Mouse (Mus musculus): ENCODE measurements around the gene Pgk1.
"Not testable (repeated sequence)": the region's sequence is repeated elsewhere in the genome, so short reads cannot be mapped to it uniquely, and the experiment has no call there.

The Pgk1 gene

DNA sequence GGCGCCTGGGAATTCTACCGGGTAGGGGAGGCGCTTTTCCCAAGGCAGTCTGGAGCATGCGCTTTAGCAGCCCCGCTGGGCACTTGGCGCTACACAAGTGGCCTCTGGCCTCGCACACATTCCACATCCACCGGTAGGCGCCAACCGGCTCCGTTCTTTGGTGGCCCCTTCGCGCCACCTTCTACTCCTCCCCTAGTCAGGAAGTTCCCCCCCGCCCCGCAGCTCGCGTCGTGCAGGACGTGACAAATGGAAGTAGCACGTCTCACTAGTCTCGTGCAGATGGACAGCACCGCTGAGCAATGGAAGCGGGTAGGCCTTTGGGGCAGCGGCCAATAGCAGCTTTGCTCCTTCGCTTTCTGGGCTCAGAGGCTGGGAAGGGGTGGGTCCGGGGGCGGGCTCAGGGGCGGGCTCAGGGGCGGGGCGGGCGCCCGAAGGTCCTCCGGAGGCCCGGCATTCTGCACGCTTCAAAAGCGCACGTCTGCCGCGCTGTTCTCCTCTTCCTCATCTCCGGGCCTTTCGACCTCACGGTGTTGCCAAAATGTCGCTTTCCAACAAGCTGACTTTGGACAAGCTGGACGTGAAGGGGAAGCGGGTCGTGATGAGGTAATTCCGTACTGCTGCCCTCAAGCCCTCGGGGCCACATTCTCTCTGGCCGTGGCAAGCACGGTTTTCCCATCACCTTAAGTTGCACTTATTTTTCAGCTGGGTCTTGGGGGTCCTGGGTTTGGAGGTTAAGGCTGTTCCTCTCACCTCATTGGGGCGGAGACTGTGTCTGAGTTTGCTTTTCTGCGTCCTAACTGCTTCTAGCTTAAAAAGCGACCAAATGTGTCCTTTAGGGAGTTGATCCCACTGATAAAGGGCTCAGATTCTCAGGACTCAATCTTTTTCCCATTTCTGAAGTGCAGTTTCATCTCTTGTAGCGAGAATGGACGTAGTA is at the start of gene Pgk1:
Pgk1 (plus strand) TSS at position 388 of the 937 bp plus-strand sequence.
- peak; percentile 90 to 97 for DNase-seq

GRCm38 (mm10) chrX:106139309-106140070 is 47.4 kb upstream of the Pgk1 start:
- no peak for DNase-seq

DNA sequence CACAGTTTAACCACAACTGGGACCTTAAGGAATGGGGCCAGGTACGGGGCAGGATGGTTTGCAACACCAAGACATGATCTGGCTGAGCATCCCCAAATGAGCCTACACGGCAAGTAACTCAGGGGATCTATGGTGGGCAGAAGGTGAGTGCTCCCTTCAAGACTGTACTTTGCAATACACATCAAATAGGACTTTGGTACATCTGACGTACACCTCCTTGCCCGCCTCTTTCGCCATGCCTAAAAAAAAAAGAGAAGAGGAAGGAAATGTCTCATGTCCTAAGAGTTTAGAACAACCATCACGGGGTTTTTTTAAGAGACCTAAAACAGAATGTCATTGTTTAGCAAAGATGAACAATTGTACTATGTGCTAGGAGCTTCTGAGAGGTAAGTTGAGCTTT is 44.0 kb upstream of the Pgk1 start, which contains the start of gene Tlr13:
Tlr13 (plus strand) TSS at position 269 of the 400 bp plus-strand sequence.
- DNase-seq: no peak

GRCm38 (mm10) chrX:106148185-106148584 is 38.7 kb upstream of the Pgk1 start:
- no peak for DNase-seq

DNA sequence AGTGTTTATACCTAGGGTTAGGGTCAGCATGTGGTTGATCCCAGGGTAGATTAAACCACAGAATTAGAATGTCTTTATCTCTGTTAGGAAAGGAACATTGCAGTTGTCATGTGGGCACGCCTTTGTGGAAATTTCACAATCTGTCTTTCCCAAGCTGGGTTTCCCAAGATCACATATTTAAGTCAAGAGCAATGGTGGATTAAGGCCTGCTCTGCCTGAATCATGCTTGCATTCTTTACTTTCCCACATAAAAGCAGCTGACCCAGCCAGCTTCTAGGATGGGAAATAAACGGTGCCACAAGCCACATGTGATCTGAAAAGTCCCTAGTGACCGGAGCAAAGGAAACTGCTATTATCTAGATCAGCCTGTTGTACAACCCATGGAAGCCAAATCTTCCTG is 37.4 kb upstream of the Pgk1 start:
- no peak for DNase-seq

- DNase-seq: no peak
Observed at GRCm38 (mm10) chrX:106154180-106154586, 32.7 kb upstream of the Pgk1 start.

- DNase-seq: no peak
Observed at GRCm38 (mm10) chrX:106155892-106156291, 31.0 kb upstream of the Pgk1 start.

- DNase-seq: peak in 1 of 2 experiments; percentile 25
Observed at GRCm38 (mm10) chrX:106163995-106164394, 22.9 kb upstream of the Pgk1 start.

- DNase-seq: no peak
Observed at GRCm38 (mm10) chrX:106164555-106164954, 22.3 kb upstream of the Pgk1 start.

DNA sequence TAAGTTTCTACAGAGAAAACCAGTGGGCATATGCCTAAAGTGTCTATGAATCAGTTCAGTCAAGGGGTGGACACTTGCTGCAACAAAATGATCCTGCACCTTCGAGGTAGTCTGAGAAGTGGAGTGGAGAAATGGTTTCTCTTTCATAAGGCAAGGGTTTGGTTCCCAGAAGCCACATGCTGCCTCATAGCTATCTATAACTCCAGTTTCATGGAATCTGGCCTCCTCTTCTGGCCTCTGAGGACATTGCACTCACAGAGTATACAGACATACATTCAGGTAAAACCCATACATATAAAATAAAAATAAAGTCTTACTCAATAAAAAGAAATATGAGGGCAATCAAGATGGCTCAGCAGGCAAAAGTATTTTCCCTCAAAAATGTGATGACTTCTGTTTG is 21.8 kb upstream of the Pgk1 start:
- DNase-seq: no peak

DNA sequence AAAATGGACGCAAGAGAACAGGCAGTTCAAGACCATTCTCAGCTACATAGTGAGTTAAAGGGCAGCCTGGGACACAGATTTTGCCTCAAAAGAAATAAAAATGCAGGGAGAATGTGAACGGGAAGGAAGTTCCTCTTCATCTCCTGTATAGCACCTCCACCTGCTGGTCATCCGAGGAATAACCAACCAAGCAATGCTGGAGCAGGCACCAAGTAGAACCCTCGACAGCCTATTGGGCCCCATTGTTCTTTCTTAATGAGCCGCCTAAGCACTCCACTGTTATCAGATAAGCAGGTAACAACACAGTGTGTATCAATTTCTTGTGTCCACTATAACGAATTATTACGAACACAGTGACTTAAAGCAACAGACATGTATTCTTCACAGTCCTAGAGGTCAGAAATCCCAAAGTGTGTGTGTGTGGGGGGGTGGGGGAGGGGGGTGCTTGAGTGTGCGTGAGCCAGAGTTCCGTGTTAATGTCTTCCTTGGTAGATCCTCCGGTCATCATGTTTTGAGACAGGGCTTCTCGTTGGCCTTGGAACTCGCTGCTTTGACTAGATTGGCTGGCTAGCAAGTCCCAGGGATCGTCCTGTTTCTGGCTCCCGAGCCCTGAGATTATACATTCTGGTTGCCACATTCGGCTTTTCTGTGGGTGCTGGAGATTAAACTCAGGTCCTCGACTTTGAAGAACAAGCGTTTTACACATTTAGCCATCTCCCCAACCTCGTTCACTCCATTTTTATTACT is 15.6 kb upstream of the Pgk1 start:
- peak; percentile 64 to 79 for DNase-seq

DNA sequence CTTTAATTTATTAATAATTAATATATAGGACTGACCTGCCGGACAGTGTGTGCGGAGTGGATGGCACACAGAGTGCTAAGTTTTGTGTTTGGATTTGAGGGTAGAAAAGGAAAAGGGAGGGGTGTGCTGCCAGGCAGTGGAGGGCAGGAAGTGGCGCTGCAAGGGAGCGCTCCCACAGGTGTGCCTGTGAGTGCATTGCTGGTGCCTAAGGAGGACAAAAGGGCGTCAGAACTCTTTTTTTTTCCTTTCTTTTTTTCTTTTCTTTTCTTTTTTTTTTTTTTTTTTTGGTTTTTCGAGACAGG is 15.1 kb upstream of the Pgk1 start:
- no peak for DNase-seq

- no peak for DNase-seq
Observed at GRCm38 (mm10) chrX:106176331-106176730, 10.6 kb upstream of the Pgk1 start.

GRCm38 (mm10) chrX:106184279-106184678 is 2.6 kb upstream of the Pgk1 start:
- DNase-seq: no peak

GRCm38 (mm10) chrX:106185706-106186105 is 1.2 kb upstream of the Pgk1 start:
- DNase-seq: no peak

GRCm38 (mm10) chrX:106187737-106188136 is 837 bp downstream of the Pgk1 start:
- DNase-seq: peak in 1 of 2 experiments; percentile 31

DNA sequence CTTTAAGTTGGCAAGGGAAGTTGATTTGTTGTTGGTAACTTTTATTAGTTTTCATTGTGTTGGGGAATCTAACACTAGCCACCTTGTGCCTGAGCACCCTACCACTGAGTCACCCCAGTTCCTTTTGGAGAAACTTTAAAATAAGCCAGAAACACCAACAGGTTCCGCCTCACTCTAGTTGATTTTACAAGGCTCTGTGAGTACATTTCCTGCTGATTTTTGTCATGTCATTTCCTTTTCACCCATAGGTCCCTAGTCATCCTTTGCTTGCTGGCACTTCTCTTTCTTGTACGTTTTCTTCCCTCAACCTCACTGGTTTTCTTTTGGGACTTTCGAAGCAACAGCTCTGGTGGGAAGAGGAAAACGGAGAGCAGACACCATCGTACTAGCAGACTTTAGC is 2.5 kb downstream of the Pgk1 start:
- DNase-seq: no peak

DNA sequence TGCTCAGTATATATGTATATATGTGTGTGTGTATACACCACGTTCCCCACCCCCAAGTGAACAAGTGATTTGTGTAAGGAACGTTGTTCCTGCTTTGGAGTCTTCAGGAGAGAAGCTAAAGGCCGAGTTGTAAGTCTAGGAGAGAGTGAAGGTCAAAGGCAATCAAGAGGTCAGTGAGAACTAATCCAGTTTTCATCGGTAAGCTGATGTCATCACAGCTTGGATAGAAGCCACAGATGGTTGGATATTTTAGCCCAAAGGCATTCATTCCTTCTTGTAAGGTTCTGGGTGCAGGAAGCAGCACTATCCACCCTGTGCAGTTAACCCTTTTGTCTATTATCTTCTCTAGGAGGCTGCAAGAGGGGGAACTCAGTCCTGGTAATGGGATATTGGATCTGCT is 3.2 kb downstream of the Pgk1 start:
- DNase-seq: no peak

DNA sequence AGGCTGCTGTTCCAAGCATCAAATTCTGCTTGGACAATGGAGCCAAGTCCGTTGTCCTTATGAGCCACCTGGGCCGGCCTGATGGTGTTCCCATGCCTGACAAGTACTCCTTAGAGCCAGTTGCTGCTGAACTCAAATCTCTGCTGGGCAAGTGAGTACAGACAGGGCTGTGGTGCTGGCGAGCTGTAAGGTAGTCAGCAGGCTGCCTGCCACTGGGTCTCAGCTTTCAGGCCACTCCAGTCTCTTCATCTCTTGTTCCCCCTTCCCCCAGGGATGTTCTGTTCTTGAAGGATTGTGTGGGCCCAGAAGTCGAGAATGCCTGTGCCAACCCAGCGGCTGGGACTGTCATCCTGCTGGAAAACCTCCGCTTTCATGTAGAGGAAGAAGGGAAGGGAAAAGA is 7.5 kb downstream of the Pgk1 start:
- not testable (repeated sequence) for DNase-seq

- no peak for DNase-seq
Observed at GRCm38 (mm10) chrX:106197308-106197707, 10.4 kb downstream of the Pgk1 start.

- no peak for DNase-seq
Observed at GRCm38 (mm10) chrX:106198904-106199303, 12.0 kb downstream of the Pgk1 start.

DNA sequence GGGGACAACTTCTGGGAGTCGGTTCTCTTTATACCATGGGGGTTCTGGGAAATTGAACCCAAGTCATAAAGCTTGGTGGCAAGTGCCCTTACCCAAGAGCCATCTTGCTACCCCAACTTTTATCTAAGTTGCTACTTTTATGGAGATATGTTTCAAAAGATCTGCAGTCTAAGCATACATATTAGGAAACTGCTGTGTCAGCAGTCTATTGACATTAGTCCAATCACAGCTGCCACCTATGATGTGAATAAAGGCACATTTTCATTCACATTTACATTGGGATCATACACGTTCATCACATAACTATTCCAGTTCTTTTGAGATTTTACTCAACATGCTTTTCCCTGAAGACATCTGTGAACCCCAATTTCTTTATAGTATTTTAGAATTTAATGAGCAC is 22.2 kb downstream of the Pgk1 start:
- no peak for DNase-seq

All from lung, postnatal 4 days (tissue).